Mouse (Mus musculus): ENCODE data around the gene Ppp3ca.

The Ppp3ca gene

DNA sequence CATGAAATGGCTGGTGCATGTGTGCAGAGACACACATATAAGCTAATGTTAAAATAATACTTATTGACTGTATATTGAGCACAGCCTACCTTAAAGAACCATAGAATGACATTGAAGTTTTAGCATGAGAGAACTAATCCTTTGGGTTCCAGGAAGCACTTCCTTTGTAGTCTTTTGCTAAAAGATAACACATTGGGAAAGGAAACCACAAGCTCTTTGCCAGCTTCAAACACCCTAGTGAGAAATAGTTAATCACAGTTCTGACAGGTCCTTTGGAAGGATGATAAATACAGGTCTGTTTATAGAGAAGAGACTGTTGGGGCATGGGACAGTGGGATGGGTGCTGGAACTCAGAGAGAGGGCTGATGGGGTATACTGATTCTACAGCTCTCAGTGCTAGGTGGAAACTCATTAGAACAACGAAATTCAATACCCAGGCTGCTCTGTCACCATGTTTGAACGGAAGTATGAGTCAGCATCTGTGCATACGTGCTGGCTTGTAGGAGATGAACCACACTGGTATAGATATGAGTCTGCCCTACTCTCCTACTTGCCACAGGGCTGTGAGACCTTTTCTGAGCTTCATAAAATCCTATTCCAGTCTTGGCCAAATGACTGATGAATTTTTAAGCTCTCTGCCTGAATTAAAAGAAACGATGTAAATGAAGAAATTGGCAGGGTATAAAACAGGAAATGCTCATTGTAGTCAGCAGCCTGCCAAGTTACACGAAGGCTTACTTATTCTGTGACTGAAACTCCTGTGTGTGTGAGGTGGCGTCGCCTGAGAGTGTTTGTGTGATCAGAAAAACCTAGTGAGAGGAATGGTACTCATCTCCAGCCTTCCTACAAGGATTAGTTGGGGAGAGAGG lies 271.0 kb downstream of the Ppp3ca start:
- DNase-seq, result no peak

DNA sequence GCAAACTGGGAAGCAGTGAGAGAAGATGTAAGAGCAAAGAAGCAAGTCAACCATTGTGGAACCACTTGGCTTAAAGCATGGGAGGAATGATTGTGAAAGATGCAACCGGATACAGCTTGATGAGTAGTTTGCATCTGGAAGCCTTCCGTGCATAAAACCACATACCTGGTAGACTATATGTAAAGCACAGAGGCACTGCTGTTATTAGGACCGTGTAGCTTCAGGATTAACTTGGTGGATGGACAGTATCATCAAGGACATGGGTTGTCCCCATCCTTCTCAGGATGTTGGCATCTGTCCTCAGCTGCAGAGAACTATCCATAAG lies 271.6 kb downstream of the Ppp3ca start:
- DNase-seq, result no peak

DNA sequence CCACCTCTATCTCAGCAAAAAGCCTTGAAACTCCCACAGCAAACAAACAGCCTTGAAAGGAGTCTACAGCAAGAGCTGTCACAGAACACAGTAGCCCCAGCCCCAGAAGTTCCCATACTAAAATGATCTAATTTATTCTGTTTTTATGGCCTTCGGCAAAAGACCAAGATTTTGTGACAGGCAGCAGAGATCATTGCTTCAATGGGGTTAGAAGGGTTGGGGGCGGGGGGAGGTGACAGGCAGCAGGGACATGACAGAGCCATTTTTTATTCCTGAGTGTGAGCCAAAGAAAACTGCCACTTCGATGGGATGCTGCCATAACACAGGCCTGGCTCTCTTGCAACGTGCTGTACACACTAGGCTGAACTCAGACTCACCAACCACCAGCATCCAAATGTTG lies 275.6 kb downstream of the Ppp3ca start:
- DNase-seq, result no peak

DNA sequence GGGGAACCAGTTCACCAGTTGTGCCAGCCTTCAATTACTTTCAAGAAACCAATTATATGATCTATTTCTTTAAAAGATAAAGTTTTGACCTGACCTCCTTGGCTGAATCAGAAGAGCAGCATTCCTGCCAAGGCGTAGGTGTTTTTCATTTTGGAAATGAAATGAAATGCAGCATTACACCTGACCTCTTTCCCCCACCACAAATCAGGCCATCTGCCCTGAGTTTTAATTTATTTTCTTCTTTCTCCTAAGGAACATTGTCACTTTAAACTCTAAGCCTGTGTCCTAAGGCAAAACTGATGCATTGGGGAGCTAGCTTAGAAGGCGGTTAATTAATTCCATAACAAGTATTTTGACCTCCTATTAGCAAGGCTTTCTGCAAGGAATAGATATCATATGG lies 276.7 kb downstream of the Ppp3ca start:
- DNase-seq, result no peak

DNA sequence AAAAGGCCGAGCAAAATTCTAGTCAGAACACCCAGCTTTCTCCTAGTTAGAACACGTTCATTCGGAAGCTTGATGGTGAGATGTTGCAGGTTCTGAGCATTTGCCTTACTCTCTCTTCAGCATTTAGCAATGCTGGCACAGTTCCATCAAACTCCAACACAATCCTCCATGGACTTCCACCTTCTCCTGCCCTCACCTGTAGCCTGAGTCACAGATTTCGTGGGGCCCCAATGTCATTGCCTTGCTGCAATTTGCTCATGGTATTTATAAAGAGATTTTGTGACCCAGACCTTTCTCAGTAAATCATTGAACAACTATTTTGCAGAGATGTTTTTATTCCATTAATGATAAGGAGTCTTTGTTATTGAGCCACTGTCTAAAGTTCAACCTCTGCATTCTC lies 278.2 kb downstream of the Ppp3ca start:
- DNase-seq, result no peak

DNA sequence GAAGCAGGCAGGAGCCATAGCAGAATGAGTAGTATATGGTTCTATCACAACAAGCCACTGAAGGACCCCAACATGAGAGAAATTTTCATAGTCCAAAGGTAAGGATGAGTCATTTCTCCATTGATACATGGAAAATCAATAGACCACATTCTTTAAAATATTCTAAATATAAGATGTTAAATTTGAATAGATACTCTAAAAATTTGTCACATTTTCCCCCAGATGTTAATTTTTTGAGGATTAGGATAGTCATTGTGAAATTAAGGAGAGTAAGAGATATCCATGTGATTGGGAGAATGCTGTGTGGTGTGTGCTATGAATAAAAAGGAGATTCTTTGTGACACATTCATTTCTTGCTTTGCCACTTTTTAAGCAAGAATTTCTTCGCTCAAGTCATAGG lies 281.9 kb downstream of the Ppp3ca start:
- no peak for DNase-seq

DNA sequence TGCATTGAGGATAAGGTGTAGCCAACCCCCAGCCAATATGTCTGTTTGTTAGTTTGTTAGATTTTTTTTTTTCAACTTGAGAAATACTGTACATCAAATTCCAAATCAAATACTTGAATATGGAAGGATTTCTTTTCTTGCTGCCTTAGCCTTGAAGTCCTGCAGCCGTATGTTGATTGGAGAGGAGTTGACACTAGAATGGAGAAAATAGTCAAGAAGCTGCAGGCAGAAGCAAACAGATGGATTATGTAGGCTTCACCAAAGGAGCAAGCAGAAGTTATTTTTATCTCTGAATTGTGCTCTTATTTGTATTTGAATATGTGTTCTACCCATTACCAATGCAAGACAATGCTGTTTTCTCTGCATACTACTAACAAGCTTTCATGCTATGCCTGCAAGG lies 282.9 kb downstream of the Ppp3ca start:
- no peak for DNase-seq

DNA sequence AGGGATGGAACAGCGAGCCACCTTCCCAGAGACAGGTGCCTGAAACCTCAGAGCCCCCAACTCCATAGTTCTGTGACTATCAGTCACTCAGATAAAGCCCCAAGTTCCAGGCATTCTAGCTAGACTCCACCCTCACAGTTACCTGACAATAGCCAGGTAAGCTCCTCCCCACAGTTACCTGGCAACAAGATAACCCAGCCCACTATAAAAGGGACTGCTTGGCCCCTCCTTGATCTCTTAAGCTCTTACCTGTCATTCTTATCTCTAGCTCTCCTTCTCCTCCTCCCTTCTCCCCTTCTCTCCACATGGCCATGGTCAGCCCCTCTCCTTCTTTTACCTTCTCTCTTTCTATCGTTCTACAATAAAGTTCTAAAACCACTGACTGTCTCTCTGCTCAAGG lies 285.1 kb downstream of the Ppp3ca start:
- no peak for DNase-seq

DNA sequence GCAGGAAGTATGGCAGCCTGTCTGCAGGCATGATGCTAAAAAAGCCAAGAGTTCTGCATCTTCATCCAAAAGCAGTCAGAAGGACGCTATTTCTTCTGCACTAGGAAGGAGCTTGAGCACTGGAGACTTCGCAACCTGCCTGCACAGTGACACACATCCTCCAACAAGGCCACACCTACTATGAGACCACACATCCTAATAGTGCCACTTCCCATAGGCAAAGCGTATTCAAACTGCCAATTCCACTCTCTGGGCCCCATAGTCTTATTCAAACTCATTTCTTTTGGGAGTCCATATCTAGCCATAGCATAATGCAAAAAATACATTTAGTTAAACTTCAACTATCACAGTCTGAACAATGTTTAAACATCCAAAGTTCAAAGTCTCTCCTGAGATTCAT lies 290.4 kb downstream of the Ppp3ca start:
- DNase-seq, result no peak

DNA sequence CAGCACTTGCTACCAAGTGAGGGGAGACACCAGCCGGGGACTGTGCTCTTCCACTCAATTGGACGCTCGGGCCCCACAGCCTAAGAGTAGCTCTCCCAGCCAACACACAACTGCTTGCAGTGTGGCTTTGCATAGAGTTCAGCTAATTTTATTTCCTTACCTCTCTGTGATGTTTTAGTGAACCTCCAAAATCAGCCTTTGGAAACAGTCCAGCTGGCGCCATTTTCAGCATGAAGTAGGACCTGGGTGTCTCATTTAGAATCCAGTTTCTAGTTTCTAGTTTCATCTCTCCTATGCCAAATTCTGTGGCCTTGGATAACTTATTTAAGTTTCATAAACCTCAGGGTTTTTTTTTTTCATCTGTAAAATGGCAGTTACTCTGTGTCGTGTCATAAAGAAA lies 296.9 kb downstream of the Ppp3ca start:
- no peak for DNase-seq

DNA sequence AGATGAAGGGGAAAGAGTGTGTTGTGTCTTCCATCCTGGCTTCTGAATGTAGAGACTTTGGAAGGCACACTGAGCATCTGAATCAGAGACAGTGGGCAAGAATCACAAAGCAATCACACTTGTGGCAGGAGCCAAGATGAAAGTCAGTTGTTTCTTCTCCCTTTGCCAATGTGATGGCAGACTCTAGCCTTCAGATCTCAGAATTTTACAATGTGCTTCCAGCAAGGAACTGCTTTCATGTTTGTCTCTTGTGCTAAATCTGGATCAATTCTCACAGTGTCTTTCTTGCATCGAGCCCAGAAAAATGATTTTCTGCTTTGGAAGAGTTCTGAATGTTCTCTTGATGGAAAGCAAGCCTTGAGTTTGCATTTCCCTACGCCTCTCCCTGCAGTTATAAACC lies 297.6 kb downstream of the Ppp3ca start:
- no peak for DNase-seq

DNA sequence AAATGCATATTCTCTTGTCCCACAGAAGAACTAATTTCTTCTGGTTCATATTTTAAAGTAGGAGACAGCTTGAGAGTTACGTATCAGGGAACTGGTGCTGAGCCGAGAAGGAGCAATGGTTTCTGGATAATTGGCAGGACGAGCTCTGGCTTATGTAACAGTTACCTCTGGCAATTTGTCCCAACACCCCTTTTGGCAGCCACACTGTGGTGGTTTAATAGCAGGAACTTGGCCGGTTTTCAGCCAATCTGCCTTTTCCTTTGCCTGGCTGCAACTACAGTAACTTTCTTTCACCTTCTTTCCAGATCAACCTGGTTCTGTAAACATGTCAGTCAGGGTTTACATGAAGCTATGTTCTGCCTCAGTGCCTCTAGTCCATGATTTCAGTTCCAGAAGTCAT lies 299.9 kb downstream of the Ppp3ca start:
- no peak for DNase-seq

DNA sequence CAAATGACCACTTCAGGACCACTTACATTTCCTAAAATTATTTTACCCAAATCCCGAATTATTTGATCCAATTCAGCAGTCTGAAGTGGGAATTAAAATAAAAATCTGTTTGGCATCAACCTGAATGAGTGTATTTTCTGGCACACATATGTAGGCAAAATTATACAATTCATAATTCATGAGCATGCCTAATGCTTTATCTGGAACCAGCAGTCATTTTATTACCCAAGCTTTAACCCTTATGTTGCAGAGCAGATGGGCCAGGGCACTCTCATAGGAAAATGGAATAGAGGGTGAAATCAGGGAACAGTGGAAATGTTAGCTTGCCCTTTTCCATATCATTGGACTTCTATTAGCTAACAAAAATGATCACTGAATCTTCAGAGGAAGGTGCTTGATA lies 307.9 kb downstream of the Ppp3ca start:
- DNase-seq, result no peak

DNA sequence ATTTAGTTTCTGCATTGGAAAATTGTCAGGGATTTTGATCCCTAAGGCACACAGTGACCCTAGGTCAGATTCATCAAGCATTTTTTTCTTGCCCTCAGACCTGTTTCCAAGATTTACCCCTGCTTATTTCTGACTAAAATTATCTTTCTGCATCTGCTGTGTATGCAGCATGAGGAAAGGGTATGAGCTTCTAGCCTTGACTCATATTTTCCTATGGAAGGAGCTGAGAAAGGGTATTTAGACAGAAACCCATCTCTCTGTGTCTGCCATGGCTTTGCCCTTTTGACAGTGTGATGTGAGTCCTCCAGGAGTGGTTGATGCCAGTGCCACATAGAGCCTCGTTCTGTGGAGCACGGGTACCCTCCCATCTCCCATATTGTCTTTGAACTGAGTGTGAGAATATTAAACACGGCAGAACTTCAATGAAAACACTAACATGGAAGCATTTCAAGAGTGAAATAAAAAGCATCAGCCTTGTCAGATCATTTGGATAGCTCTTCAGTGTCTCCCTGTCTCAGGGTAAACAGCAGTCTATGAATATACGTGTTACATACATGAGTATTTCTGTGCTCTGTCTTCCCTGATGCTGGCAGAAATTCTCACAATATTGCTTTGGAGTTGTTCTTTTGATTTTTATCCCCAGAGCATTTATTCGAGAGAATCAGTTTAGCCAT lies 311.1 kb downstream of the Ppp3ca start:
- no peak for DNase-seq

DNA sequence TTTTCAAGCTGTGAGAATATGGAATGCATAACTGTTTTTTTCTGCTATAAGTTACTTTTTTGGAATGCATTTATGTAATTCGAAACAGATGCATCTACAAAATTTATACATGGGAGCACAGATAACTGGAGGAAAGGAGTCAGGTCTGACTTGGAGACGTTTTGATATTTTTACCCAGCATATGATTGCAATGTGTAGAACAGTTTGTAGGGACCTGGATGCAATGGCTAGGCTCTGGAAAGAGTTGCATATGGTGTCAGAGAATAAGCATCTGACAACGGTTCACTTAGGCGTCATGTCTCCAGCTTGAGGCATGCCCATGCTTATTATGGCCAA lies 311.6 kb downstream of the Ppp3ca start:
- DNase-seq, result no peak

DNA sequence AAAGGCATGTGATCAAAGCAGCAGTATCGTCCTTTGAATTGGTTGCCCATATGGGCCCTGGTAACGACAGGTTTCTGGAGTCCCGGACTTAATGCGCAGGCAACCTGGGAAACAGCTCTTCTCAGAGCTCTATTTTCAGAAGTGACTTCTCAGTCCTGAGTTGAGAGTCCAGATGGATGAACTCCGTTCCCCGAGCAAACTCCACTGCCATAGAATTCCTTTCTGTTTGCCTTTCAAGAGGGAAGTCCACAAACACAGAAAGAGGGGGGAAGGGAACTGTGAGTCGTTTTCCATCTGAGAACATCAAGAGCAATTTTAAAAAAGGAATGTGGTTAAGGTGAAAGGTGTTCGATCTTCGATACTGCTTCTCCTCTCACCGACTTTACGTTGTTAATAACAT lies 312.1 kb downstream of the Ppp3ca start:
- no peak for DNase-seq

DNA sequence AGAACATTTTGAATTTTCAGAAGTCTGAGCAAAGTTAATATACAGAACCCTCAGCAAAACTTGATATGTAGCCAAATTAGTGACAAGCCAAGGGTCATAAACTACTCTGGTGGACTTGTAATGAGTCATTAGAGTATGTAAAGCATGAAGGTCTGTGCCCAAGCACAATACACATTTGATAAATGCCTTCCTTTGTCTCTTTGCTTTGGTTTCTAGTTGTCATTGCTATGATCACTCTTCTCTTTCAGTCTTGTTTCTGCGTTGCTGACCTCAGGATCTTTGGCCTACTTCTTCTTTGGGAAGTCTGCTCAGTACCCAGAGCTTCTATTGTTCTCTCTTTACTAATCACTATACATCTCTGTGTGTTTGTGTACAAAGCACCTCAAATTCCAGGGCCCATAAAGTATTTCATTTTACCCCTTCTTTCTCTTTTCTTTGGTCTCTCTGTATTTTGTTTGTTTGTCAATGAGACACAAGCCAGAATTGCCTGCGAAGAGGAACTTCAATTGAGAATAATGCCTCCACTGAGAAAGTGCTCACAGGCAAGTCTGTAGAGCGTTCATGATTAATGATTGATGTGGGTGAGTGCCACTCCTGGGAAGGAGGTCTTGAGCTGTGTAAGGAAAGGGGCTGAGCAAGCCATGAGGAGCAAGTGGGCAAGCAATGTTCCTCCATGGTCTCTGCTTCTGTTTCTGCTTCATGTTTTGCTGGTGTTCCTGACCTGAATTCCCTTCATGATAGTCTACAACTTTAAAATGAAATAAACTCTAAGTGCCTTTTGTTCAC lies 316.4 kb downstream of the Ppp3ca start:
- DNase-seq, result no peak
